Mouse (Mus musculus) urinary bladder, postnatal 25 days (tissue): Measurements from ENCODE around the gene Tiprl.

Experiments used
- DNase-seq: peaks from one replicate; pipeline ENCODE4 v3.0.0; 2022; ENCODE audit warnings: low spot score

Gene Tiprl

GRCm38 (mm10) chr1:165174059-165174616 lies 62.7 kb downstream of the Tiprl start:
- no peak for DNase-seq

DNA sequence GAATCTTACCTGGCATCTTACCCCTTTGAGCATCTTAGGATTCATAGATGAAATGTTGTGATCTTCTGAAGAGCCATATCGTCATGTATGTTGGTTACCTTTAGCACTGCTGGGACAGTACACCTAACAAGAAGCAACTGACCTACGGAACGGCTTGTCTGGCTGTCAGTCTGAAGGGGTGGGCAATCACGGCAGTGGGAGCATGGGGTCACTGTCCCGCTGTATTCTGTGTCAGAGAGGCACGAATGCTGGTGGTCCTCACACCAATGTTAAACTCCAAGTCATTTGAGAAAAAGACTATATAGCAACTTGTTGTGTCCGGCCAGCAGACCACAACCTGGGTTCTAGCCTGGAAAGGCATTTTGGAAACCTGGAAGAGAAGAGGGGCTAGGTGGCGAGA lies 65.5 kb downstream of the Tiprl start:
- DNase-seq, result no peak

GRCm38 (mm10) chr1:165170157-165170556 lies 66.6 kb downstream of the Tiprl start:
- DNase-seq, result no peak

- DNase-seq, result no peak
Observed at GRCm38 (mm10) chr1:165169462-165169861, 67.3 kb downstream of the Tiprl start.

GRCm38 (mm10) chr1:165164920-165165319 lies 71.9 kb downstream of the Tiprl start:
- DNase-seq, result no peak
